Mouse (Mus musculus) MEL (cell line): ENCODE data around the gene Rabgap1l.

Source experiments
- CHD2 ChIP-seq: IDR thresholded peaks from 2 replicates; pipeline ENCODE4 v1.6.1; 2011; ENCODE audit warnings: low read length, improper control_type of control experiment
- CTCF ChIP-seq, 3 experiments: IDR thresholded peaks in 2 of 3; conservative IDR thresholded peaks in 1 of 3; 2 replicates each; pipeline ENCODE4 v1.5.1; 2011 to 2012; ENCODE audit warnings: low read length in 3 of 3, low read depth in 2 of 3, mild to moderate bottlenecking in 2 of 3, improper control_type of control experiment in 1 of 3, inconsistent platforms in 1 of 3, mixed read lengths in 1 of 3, moderate library complexity in 1 of 3; ENCODE audit not compliant: control insufficient read depth in 1 of 3, insufficient read depth in 1 of 3, poor library complexity in 1 of 3, severe bottlenecking in 1 of 3
- EP300 ChIP-seq, 2 experiments: IDR thresholded peaks; 2 replicates each; pipeline ENCODE4 v1.6.1; 2011; ENCODE audit warnings: improper control_type of control experiment in 2 of 2, low read length in 2 of 2, low read depth in 1 of 2, mild to moderate bottlenecking in 1 of 2
- MAFK ChIP-seq: IDR thresholded peaks from 2 replicates; pipeline ENCODE4 v1.6.1; 2011; ENCODE audit warnings: low read depth, mild to moderate bottlenecking, low read length, improper control_type of control experiment, borderline replicate concordance
- POLR2A ChIP-seq, 2 experiments: IDR thresholded peaks; 2 replicates each; pipeline ENCODE4 v1.6.1; 2011 to 2012; ENCODE audit warnings: low read length in 2 of 2, mild to moderate bottlenecking in 2 of 2, control low read depth in 1 of 2, improper control_type of control experiment in 1 of 2, low read depth in 1 of 2, moderate library complexity in 1 of 2; ENCODE audit not compliant: control insufficient read depth in 1 of 2, insufficient read depth in 1 of 2, poor library complexity in 1 of 2
- RCOR1 ChIP-seq: IDR thresholded peaks from 2 replicates; pipeline ENCODE4 v1.6.1; 2012; ENCODE audit warnings: low read depth, mild to moderate bottlenecking, inconsistent platforms, low read length, improper control_type of control experiment
- SMC3 ChIP-seq: IDR thresholded peaks from 2 replicates; pipeline ENCODE4 v1.6.1; 2011; ENCODE audit warnings: low read depth, low read length, improper control_type of control experiment
- TAL1 ChIP-seq: IDR thresholded peaks from 2 replicates; pipeline ENCODE4 v1.6.1; 2012; ENCODE audit warnings: mild to moderate bottlenecking, inconsistent platforms, low read length, moderate library complexity, mixed read lengths
- UBTF ChIP-seq: IDR thresholded peaks from 2 replicates; pipeline ENCODE4 v1.6.1; 2012; ENCODE audit warnings: low read depth, mild to moderate bottlenecking, inconsistent platforms, low read length, improper control_type of control experiment, moderate library complexity, borderline replicate concordance; ENCODE audit not compliant: insufficient read depth
- ZMIZ1 ChIP-seq: IDR thresholded peaks from 2 replicates; pipeline ENCODE4 v1.6.1; 2012; ENCODE audit warnings: low read depth, mild to moderate bottlenecking, inconsistent platforms, low read length, improper control_type of control experiment, moderate library complexity

DNA sequence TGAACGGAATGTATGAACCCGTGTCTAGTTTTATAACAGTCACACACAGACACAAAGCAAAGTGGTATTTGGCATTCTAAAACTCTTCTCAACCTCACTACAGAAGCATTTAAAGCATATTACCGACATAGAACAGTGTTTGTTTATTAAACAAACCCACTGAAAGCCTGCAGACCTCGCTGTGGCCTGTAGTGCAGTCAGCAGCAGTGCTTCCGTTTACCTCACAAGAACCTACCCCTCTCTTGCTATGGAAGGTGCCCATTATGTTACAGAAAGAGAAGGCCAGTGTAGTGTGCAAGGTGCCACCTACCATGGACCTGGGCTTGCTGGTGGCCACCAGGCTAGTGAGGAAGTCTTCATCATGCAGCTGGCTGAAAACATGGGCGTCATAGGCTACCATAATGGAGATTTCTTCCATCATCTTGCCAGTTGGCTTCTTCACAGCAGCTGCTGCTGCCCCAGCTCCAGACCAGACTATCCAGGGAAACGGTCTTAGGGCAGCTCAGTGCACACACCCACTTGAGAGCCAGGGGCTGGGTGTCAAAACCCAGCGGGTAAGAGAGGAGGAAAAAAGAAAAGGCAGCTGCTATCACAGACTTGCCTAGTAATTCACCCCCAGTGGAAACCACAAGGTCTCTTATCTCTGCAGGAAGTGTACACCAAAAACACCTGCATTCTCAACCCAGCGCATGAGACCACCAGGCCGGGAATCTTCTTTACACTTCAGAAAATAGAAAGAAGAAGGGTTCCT is 486.0 kb downstream of the Rabgap1l start:
- TF ChIP-seq CTCF (IDR thresholded peaks at IDR 0.05 in 2 of 3, conservative IDR thresholded peaks at IDR 0.05 in 1 of 3; ENCODE audit: control insufficient read depth in 1 of 3, insufficient read depth in 1 of 3, low read depth in 2 of 3, low read length in 3 of 3, poor library complexity in 1 of 3, severe bottlenecking in 1 of 3) = no peak
- peak; percentile 93 to 94 for TF ChIP-seq EP300 (IDR thresholded peaks at IDR 0.05; ENCODE audit: low read depth in 1 of 2, low read length in 2 of 2)
- TF ChIP-seq SMC3 = 0 out of 2 replicates have a peak, but pooled peaks have one; percentile 2
- no peak for TF ChIP-seq ZMIZ1
- peak; percentile 25; the same call in 1 of the 2 replicates for TF ChIP-seq CHD2
- TF ChIP-seq UBTF = no peak
- TF ChIP-seq POLR2A (IDR thresholded peaks at IDR 0.05; ENCODE audit: control insufficient read depth in 1 of 2, insufficient read depth in 1 of 2, low read depth in 1 of 2, low read length in 2 of 2, poor library complexity in 1 of 2) = no peak
- peak; percentile 61 for TF ChIP-seq TAL1
- peak; percentile 97 for TF ChIP-seq RCOR1
- peak; percentile 80; the same call in 1 of the 2 replicates for TF ChIP-seq MAFK
